Mouse (Mus musculus) testis, postnatal 14 days (tissue): ENCODE results near the gene Lrba.

Experiments
- DNase-seq: peaks from one replicate; pipeline ENCODE4 v3.0.0; 2021; ENCODE audit warnings: low spot score

The Lrba gene

DNA sequence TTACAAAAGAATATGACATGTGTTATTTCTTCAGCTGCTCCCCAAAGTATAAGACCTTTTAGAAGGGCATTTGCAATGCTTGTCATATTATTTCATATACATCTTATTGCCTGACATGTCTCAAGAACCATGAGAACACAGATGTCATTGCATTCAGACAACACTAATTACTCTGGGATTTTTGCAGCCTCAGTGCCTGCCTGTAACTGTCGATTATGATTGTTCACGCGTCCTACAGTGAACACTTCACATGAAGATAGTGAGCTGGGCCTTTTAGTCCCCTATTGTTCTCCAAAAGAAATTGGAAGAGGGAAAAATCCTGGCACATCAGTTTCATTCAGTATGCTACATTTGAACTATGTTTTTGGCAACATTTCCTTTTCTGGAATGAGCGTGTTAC lies 335.2 kb downstream of the Lrba start:
- no peak for DNase-seq

DNA sequence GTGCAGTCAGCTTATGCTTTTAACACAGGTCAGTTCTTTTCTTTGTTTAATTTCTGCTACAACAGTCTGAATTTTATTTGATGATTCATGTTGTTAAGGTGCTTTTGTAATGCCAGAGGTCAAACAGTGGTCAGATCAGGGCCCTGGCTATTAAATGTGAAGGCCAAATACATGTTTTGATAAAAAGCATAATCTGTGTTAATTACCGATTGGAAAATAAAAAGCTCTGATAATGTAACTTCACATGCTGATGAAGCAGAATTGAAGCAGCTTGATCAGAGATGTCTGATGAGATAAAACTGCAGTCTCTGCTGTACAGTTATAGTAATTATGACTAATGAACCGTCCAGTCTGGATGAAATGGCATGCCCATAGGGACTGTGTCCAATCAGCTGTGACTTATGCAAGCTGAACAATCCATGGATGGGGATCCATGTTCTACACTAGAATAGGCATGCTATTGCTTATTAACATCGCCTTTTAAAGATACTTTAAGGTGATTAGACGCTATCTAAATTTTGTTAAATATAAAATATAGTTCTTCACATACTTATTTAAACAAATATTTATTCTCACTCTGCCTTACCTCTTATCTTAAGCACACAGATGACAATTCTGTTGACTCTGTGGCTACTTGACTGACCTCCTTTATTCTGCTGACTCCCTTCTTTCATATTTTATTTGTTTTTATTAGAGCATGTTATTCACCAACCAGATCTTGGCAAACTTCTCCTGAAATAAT lies 336.0 kb downstream of the Lrba start:
- no peak for DNase-seq

DNA sequence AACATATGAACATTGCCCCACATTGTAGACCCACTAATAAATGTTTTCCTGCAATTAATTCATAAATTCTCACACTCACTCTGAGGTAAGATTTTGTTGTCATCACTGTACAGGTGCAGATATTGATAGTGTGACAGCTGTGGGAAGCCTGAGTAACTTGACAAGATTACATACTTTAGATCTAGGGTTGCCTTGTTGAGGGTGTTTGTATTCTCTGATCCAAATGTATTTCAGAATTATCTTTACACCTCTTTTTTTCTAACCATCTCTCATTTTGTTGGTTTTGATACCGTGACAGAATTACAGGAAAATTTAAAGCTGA lies 336.5 kb downstream of the Lrba start:
- DNase-seq, result no peak

DNA sequence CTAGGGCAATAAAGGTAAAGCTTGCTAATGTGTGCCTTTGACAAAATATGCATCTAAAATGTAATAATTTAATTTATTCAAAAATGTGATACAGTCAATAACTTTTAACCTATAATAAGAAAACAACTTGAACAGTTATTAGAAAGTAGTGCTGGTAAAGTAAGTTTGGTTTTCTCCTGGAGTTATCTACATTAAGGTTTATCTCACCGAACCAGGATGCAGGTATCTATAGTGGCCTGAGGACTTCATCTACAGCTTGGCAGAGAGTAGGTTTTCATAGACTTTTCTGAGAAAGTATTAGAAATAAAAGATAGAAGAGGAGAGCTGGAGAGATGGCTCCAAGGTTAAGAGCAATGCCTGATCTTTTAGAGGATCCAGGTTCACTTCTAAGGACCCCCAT lies 336.9 kb downstream of the Lrba start:
- no peak for DNase-seq

DNA sequence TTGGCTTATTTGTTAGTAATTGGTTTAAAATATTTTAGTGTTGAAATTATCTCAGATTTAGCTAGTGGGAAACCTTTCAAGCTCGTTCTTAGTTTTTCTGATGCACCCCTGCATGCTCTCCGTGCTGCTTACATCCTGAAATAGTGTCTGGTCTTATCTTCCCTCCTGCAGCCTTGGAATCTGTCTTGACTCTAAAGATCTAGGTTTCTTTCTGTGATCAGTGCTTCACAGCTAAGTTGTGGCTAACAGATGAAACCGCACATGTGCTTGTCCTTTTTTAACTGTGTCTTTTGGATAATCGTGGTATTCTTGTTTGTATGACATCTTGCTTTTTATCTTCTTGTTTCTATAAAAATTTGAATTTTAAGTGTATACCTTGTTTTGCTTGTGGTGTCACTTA lies 342.8 kb downstream of the Lrba start:
- no peak for DNase-seq

DNA sequence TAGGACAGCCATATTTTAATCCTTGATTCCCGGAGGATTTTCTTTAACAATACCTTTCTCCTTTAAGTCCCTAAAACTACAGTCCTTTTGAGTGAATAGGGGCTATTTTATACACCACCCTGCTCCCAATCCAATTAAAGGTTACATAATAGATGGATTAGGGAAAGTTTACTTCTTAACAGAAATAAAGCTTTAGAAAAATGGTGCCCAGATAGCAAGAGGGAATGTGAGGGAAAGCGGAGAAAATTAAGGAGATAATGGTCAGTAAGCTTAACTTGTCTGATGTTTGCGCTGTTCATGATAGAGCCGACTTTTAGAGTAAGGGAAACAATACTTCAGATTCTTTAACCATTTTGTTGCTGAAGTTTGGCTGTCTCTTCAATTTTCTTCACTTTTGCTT lies 347.0 kb downstream of the Lrba start:
- no peak for DNase-seq

DNA sequence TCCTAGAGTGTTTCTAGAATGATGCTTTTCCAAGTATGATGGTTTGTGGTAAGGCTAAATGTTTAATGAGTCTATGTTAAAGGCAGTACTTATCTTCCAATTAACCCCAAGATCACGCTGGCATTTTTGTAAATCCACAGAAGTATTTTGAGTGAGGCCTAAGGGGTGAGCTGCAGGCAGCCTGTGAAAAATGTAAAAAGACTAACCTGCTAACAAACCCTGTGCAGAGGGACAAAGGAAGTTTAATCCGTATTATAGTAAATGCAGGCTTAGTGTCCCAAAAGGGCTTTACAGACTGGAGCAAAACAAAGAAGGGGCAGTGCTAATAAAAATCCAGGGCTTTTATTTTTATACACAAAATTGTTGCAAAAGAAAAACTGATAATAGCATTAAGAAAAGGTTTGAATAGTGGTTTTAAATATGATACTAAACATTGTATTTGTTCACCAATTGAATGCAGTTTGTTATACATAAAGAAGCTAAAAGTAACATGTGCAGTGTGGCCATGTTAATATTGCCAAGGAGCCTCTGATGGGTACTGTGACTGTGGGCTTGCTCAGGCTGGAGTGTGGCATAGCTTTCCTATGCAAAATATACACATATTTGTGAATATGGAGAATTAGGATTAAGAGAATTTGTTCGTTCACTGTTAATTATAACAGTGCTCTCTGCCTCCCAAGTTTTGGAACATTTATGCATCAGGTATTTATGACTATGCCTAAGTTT lies 348.2 kb downstream of the Lrba start:
- no peak for DNase-seq

DNA sequence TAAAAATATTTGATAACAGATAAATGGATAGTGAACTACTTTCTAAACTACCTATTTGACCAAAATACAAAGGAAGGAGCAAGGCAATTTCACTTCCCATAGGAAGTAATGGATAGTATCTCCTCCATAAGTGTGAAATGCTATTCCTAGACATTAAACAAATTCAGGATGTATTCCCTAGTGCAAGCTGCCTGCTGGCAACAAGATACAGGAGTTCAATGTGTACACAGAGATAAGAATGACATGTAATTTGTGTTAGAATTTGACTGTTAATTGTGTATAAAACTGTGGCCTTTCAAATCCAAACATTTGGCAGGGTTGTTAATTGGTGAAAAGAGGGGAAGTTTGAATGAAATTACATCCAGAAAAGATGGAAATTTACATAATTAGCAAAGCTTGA lies 350.8 kb downstream of the Lrba start:
- DNase-seq, result no peak

DNA sequence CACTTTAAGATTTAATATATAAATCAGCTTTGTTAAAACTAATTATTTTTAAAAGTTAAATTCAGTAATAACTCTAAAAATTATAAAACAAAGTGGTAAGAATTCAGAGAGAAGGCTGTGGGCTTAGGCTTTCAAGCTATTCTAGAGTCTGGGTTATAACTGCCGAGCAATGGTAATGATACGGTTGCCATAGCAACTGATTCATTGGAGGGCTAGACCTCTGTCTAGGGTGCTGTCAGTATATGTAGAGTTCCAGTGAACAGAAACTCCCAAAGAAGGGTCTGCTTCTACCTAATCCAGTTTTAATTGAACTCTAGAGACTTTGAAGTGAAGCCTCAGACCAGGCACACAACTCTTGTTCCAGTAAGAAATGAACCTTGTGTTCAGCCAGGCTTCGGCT lies 377.8 kb downstream of the Lrba start:
- no peak for DNase-seq

DNA sequence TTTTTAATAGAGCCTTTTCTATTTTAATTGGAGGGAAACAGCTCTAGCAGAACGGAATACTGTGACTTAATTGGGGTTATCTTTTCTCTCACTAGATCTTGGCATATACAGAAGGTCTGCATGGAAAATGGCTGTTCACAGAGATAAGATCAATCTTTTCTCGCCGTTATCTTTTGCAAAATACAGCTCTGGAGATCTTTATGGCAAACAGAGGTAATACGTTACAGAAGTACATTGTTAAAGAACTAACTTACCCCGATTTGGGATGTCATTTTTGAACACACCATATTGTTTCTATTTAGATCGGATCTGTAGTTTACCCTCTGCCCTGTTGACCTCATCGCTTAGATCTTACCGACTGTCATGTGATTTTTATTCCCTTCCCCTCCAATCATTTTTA lies 381.3 kb downstream of the Lrba start:
- no peak for DNase-seq

DNA sequence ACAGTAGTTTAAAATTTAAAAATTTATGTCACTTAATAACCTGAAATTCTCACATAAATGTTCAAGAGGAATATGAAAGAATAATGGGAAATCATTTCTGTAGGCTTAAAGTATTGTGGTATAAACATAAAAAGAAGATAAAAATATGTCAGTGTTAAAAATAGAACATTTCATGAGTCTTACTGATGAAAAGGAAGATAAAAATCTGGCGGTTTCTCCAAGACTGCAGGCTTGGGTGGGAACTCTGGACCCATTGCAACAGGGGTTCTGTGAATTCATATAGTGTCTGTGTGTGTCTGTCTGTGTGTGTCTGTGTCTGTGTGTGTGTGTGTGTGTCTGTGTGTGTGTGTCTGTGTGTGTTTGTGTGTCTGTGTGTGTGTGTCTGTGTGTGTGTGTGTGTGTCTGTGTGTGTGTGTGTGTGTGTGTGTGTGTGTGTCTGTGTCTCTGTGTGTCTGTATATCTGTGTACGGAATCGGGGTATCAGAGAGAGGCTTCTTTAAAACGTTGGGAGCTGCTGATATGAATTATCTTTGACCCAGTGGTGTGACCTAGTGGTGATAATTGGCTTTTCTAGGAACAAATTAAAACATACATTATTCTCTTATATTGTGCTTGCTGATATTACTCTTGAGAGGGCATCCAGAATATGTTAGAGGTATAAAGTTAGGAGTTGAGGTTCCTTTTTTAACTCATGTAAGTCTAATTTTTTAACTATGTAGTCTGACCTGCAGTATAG lies 402.7 kb downstream of the Lrba start:
- DNase-seq, result no peak

DNA sequence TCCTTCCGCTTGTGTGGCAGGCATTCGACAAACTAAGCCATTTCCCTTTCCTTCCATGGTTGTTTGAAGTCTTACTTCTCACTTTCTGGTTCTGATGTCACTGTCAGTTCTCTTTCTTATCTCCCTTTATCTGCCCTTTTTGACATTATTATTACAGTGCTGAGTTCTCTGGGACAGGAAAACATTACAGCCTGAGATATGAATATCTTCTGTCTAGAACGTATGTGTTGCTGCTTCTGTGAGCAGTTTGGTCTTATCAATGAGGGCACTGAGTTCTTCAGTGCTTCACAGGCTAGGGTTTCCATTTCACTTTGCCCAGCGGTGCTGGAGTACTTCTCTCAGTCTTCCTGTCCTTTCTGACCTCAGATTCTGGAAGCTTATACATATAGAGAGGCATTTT lies 404.9 kb downstream of the Lrba start:
- DNase-seq, result no peak

DNA sequence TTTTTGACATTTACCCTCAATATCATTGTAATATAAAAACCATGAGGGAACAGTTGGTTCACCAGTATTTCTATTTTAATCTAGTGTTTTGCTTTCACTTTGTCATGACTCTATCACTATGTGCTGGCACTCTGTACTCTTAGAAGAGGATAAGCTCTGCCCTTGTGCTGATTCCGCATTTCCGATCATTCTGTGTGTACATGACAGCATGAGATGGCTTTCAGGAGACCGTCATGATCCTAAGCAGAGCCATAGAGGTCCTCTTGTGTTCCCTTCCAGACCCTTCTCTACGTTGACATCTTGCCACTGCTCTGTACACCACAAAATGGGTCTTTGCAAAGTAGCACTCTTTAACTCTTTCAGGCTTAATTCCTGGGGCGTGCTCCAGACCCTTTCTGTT lies 411.0 kb downstream of the Lrba start:
- DNase-seq, result no peak

DNA sequence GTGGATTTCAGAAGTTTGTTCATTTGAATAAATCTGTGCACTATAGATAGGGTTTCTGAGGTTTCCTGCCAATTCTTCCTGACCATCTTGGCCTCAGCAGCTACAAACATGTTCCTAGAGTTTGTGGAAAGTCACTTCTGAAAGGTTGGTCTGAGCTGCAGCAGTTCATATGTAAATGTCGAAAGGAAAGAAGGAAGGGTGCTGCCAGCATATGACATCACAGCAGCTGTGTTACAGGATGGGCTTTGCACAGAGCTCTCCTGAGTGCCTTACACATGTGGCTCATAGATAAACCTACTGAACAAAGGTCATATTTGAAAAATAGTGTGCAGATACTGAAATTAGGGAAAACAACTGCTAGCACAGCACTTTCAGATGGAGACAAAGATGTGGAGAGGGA lies 411.5 kb downstream of the Lrba start:
- DNase-seq, result no peak

DNA sequence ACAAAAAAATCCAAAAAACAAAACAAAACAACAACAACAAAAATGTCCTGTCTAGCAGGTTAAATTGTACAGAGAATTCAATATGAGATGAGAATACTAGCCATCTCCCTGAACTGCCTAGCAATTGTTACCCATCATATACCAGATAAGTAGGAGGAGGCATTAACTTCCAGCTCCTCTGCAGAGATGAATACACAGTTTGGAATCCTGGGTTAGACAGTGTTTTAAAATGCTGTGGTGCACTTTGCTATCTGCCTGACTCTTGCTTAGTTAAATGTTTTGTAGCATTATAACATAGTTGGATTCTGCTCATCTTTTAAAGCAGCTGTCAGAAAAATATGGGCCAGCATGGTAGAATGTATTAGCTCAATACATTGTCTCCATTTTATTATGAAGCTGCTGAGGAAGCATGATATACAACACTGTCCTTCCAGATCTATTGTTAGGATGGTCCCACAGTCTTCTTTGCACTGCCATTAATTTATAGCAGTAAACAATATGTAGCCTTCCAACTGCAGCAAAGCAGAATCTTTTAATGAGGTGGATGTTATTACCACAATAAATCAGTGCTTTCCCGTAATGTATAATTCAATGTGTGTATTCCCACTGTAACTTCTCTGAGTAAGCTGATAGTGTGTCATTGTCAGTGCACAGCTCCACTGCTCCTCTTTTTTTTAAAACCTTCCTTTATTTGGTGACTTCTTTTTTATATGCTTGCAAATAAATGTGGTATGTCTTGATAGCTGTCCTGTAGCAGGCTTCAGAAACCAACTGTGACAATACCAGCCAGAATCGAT lies 414.3 kb downstream of the Lrba start:
- no peak for DNase-seq

DNA sequence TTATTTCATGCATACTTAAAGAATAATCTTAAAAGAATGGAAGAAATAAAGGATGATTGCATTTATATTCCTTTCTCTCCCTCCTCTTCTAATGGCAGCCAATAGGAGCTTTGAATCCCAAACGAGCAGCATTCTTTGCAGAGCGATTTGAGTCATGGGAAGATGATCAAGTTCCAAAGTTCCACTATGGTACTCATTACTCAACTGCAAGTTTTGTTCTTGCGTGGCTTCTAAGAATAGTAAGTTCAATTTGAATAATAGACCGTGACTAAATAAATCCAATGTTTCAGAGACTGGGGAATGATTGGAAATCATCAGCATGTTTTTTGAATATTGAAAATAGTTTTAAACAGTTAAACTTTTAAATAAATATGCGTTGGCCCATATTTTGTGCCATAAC lies 416.9 kb downstream of the Lrba start:
- DNase-seq, result no peak

DNA sequence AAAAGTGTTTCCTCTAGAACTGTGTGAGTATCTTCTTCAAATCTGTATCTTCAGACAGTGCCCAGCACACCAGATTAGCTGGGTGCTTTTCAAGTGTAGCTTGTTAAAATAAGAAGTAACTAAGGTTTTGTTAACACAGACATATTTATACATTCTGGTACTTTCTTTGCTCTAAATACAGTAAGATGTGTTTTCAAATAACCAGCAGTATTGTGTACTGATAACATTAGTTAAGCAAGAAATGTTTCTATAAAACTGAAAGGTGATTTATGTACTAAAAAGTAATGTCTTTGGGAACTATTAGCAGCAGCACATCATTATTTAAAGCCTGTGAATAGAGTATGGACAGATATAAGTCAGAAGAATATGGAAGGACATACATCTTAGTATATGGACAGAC lies 417.3 kb downstream of the Lrba start:
- DNase-seq, result no peak

DNA sequence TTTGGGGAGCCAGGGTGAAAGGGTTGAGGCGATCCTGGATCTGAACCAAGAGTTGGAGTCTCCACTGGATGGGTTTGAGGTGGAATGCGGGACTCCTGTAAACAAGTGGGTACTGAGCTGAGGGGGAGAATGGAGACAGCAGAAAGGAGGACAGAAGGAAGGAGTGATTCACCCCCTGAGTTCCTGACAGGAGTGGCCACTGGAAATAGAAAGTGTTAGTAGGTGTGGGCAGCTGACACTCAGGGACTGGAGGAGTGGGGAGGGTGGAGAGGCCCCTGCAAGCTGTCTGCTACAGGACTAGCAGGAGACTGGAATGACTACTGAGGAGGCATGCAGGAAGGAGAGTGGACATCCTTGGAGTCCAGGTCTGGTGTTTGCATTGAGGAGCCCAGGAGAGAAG lies 422.3 kb downstream of the Lrba start:
- no peak for DNase-seq

DNA sequence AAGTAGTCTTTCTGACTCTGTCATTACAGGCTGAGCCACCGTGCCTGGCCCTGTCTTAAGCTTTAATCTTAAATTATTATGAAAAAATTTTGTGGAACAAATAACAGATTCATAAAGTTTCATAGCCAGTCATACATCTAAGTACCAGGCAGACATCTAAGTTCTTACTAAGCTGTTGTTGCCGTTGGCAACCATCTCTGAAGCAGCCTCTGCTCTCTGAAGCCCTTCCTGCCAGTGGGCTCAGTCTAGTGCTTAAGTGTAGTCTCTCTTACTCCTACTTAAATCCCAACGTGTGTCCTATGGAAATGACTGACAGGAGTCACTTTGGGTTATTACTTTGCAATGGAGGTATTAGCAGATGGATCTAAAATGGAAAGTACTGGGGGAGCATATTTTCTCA lies 426.5 kb downstream of the Lrba start:
- no peak for DNase-seq

DNA sequence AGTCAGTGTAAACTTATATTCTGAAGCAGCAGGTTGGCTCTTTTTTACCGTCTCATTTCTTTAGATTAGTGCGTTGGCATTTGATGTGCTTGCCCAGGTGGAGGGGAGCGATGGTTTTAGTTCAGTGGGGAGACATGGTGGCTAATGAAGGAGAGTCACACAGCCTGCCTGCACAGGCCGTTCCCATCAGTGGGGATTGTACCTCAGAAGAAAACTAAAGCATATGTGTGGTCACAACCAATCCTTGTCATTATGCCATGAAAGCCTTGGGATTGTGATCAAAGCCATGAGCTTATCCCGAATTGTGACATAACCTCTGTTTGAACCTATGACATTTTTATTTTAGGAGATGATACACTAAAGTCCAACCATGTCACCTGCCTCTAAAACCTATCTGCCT lies 434.8 kb downstream of the Lrba start:
- DNase-seq, result no peak

DNA sequence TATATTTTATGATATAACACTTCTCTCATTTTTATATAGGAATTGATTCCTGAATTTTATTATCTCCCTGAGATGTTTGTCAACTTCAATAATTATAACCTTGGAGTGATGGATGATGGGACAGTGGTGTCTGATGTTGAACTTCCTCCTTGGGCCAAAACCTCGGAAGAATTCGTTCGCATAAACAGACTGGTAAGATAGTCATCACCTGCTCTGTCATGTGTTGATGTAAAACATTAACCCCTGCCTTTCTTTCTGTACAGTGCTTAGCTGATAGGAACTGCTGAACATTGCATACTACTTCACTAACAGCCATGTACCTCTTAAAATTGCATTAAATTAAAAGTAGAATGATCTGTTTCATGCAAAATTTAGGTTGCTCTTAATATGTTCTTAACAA lies 439.9 kb downstream of the Lrba start:
- no peak for DNase-seq

DNA sequence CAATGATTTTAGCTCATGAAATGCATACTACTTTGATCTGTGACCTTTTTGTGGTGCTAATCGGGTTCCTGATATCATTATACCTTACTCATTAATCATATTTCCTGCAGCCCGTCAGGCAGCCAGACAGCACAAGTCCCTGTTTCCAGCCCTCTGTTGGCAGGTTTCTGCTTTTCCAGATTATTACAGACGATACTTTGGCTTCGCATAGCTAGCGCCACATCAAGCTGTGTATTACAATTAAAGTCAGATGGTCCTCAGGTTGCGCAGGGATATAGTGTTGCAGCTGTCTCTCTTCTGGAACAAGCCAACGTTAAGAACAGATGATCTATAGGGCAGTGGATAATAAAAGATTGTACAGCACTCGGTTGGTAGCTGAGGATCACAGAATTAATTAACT lies 443.7 kb downstream of the Lrba start:
- no peak for DNase-seq
